Mouse (Mus musculus) gastrocnemius, postnatal 10 days (tissue): ENCODE results near the gene Vav3. TPM values are rescaled to one million over a fixed set of nuclear protein-coding genes. Genes with fewer than 3 reads are reported as not detected.
A peak's percentile ranks its signal among the peaks of the same experiment; 100 is the strongest.

Experiments
- DNase-seq: peaks from one replicate; pipeline ENCODE4 v3.0.0; 2021; ENCODE audit warnings: mixed read lengths
- total RNA-seq, 2 experiments: library from RNA; stranded (reverse); gene quantifications; 2 replicates each; pipeline ENCODE4 v1.2.3; 2021

The Vav3 gene
- total RNA-seq, 2 experiments from 2014 or later: 6.0 to 7.3 TPM

GRCm38 (mm10) chr3:109509784-109510183, 169.3 kb downstream of the Vav3 start:
- DNase-seq: no peak

DNA sequence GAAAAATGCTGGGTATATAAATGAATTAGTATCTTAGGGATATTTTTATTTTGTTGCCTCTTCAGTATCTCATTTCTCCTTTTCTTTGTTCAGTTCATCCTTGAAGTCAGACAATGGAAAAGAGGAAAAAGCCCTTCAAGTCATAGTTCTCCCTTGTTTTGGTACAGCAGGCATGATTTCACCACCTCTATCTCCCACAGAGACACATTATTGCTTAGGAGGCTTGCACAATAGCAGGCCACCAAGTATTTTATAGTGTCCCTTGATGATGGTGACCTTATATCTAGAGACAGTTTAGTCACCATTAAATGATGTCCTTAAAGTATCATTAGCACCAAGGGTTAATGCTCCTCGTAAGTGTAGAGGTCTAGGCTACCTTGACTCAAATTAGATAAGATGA, 171.4 kb downstream of the Vav3 start:
- no peak for DNase-seq

DNA sequence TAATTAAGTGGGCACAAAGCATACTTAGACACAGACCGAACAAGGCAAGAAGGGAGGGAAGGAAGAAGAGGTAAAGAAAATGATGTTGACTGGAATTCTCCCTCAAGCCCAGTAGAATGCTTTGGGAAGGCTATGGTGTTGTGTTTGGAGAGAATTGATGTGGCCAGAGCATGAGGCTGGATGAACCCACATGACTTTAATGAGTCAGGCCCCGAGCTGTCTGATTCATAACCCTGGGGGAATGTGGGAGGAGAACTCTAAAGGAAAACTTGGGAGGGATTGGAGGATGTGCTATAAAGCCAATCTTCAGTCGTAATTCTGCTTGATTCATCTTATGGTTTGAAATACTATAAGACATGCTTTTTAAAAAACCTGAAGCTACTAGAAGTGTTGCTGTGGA, 175.0 kb downstream of the Vav3 start:
- no peak for DNase-seq

DNA sequence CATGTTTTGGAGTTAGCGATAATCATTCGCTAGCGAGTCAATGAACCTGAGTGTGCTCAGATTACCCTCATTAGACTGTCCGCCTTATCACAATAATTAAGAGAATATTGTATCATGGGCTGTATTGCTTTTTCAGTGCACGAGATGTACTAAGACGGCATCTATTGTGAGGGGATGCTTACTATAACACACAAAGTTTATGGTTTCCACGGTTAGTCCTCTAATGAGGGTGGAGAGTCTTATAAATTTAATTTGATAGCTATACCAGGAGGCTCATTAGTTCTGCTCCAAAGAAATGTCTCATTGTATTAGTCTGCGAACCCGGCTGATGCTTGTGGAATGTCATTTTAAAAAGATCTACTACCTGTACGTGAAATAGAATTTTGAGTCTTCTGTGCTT, 175.9 kb downstream of the Vav3 start:
- DNase-seq: no peak

GRCm38 (mm10) chr3:109522115-109522514, 181.7 kb downstream of the Vav3 start:
- DNase-seq: no peak

DNA sequence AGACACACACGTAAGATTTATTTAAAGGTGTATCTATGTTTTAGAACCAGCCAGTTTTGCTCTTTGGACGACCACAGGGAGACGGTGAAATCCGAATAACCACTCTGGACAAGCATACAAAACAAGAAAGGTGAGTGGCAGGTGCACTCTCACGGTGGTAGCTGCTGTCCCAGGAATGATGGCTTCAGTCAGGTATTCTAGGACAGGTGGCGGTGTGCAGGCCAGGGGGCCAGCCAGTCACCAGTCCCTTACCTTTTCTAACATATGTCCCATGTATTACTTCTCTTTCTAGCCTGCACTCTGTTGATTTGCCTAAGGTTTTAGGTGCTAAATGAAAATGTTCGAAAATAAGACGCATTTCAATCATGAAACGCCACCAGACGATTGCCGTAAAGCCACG, 185.4 kb downstream of the Vav3 start:
- no peak for DNase-seq

DNA sequence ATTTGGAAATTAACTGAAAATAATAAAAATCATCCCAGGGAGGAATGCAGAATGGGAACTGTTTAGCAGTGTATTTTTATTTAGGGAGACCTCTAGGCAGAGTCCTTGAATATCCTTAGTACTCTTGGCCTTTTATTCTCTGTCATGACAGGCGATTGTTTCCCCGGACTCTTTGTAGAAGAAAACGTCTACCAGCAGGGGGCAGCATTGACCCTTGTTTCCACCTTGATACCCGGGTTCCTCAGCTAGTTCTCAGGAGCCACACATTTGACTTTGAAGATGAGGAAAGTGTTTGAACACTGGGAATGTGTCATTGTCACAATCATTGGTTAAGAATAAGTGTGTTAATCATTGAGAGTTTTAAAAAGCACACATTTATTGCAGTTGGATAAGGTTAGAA, 185.8 kb downstream of the Vav3 start:
- peak; percentile 82 for DNase-seq

GRCm38 (mm10) chr3:109526651-109527050, 186.2 kb downstream of the Vav3 start:
- DNase-seq: no peak

DNA sequence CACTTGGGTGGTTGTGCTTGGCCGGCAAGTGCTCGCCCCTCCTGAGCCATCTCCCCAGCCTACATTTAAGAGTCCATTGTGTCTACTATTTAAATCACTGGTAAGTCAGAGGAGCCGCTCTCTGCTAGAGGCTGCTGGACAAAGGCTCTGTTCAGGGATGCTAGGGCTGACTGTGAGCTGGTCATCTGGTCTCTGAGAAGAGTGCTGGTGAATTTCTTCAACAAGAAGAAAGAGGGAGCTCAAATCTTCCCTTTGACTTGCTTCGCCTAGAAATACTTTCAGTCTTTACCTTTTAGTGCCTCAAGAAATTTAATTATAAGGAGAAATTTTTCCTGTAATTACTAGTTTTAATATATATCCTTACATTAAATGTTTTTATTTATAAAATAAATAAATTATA, 188.2 kb downstream of the Vav3 start:
- DNase-seq: no peak

- no peak for DNase-seq
These were observed 197.2 kb downstream of the Vav3 start for GRCm38 (mm10) chr3:109537686-109538085.

GRCm38 (mm10) chr3:109540009-109540408, 199.6 kb downstream of the Vav3 start:
- DNase-seq: no peak

GRCm38 (mm10) chr3:109544476-109545221, 204.2 kb downstream of the Vav3 start:
- no peak for DNase-seq

DNA sequence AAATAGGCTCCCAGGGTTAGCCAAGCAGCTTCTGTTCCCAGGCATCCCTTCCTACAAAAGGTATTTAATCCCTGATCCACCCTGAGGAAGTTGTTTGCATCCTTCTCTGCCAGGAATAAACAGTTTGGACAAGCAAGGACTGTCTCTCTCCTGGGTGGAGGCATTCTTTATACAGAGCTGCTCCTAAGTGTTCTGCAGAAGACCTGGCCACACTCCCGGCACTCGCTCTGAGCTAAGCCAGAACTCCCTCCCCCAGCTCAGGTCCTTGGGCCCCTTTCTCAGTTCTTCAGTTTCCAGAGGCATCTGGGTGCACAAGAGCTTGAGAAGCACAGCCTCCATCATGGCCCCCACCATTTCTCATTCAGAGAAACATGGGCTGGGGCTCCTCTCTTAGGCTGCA, 216.9 kb downstream of the Vav3 start:
- no peak for DNase-seq

DNA sequence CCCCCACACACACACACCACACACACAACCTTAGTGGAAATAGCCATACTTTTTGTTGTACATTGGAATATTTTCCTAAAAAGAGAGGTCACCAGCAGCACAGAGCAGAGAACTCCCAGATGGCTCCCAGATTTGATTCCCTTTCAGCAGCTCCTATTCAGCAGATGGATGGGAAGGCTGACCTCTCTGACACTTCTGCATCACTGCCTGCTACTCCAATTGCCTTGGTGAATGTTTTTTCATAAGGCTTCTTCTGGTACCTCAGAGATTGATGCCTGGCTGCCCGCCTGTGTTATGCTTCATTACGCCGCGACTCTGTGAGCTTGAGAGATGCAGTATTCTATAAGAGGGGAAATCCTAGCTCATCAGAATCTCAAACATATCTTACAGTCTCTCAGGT, 220.8 kb downstream of the Vav3 start:
- DNase-seq: no peak

DNA sequence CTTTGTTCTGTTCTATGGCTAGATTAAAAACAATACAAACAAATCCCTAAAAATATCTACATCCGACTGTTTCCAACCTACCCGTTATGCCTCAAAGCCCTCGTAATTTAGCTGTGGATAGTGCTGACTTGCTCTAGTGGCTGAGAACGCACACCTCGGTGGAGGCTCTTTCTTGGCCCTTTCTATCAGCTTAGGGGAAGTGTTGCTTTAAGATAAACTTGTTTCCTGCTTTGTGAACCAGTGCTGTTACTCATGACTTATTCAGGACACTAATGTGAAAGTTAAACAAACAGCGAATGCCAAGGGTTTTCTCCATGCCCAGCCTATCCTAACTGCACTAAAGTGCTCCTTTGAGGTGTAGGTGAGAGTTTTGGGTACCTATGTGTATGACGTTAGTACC, 221.3 kb downstream of the Vav3 start:
- no peak for DNase-seq

GRCm38 (mm10) chr3:109562268-109562667, 221.8 kb downstream of the Vav3 start:
- DNase-seq: no peak

- DNase-seq: no peak
These were observed 224.0 kb downstream of the Vav3 start for GRCm38 (mm10) chr3:109564443-109564842.

DNA sequence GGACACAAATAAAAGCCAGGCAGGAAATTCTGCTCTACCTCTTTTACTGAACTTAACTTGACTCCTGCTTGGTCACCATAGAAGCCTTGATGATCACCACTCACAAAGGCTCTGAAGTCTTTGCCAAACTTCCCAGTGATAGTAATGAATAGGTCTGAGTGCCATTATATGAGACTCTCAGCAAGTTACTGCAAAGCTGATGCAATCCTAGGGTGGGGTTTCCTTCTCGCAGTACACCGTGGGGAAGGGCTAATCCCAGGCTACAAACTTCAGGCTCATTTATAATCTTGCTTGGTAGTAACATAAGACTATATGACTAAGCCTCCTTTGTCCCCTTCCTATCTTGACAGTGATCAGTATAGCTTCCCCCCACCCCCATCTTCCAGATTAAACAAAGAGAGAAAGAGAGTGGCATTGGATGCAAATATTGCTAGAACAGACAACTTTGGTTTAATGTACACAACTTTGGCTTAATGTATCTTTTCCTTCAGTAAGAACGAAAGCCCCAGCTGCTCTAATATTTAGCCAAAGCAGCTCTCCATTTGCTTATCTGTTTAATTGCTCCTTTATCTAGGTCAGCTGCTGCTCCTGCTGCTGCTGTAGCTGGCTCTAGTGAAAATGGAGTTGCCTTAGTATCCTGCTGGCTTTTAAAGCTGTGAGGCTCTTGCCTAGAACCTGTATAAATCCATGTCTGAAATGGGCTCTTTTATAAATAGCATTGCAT, 228.3 kb downstream of the Vav3 start:
- no peak for DNase-seq

GRCm38 (mm10) chr3:109571483-109571882, 231.0 kb downstream of the Vav3 start:
- no peak for DNase-seq

DNA sequence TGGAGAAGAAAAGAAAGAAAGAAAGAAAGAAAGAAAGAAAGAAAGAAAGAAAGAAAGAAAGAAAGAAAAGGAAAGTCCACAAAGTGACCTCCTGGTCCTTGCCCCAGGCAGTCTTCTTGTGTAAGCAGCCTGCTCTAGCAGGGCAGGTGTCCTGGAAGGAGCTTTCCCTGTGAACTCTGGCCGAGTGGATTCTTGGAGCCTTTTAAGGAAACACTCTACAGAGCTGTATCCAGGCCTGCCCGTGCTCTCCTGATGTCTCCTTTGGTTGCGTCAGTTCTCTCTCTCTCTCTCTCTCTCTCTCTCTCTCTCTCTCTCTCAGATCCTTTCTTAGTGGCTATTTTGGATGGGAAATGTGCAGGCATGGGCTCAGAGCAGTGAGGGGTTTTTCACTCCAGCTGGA, 232.4 kb downstream of the Vav3 start:
- no peak for DNase-seq

DNA sequence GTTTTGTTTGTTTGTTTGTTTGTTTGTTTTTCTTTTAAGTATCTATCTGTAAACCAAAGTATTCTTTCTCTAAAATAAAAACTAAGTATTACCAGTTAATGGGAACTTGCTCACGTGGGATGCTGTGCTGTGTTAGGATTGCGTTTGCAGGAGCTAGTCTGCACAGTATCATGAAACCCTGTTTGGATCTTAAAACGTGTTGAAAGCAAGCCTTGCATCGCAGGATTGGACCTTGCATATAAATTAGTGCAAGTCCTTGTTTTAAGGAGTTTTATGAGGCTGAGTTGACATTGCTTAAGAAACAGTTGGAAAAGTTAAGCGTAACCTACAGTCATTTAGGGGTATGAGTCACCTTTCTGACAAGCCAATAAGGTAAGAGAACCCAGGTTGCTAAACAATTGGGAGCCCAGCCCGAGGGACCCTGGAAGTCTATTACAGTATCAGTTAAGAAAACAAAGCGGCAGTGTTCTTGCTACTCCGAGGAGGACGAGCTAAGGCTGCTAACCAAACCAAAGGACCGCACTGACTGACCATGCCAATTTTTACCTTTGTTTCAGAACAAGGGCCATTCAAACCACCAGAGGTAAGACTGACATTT, 233.2 kb downstream of the Vav3 start:
- DNase-seq: no peak

- DNase-seq: no peak
These were observed 233.7 kb downstream of the Vav3 start for GRCm38 (mm10) chr3:109574161-109574560.

DNA sequence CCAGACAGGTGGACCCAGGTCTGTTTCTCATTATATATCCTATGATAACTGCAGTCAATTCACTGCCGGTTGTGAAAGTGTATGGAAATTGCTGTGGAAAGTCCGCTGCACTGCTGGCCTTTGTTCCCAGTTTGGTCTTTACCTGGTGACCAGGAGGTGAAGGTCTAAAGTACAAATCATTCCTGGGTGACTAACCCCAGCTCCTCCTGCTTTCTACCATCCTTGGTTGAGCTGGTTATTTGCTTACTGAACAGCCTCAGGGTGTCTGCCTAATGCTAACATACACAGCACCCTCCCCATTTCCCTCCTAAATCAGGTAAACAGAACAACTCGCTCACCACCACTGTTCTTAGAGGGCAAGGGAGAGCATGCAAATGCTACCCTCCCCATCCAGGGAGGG, 237.9 kb downstream of the Vav3 start:
- DNase-seq: no peak

DNA sequence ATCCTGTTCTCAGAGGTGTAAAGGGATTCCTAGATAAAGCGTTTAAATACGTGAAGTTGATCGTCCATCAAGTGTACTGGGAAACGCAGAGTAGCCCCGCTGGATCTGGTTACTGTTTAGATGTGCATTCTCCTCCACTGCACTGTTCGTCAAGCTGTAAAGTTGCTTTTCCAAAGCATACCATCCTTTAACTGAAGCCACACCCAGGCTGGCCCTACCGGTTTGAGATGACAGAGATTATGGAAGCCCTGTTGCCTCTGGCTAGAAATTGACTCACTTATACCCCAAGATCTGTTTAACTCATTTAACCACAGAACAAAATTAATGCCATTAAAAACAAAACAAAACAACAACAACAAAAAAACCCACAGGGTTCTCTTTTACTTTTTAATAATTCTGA, 238.5 kb downstream of the Vav3 start:
- DNase-seq: no peak
